Mouse (Mus musculus): Measurements from ENCODE around the gene Gm21866. TPM values are rescaled to one million over a fixed set of nuclear protein-coding genes. Genes with fewer than 3 reads are reported as not detected.

Gene Gm21866
- polyA plus RNA-seq (2014; fragmentation: Illumina TruSeq; extraction: RNeasy Lipid Tissue Mini Kit (QIAGEN cat#74804); ENCODE audit: low read depth, low replicate concordance), result not detected

GRCm38 (mm10) chrY:13465479-13465878 is at the start of gene Gm21866:
TSS of gene Gm21866 (minus strand) at chrY:13465579.

GRCm38 (mm10) chrY:13493726-13494125 is 28.3 kb upstream of the Gm21866 start, which contains the start of gene Gm20773:
TSS of gene Gm20773 (plus strand) at chrY:13494026.

Other genes with a start within 250 kb of the Gm21866 start
- gene Gm21828, start 241.7 kb downstream of the Gm21866 start, polyA plus RNA-seq (2014; fragmentation: Illumina TruSeq; extraction: RNeasy Lipid Tissue Mini Kit (QIAGEN cat#74804); ENCODE audit: low read depth, low replicate concordance), result not detected
- not detected for gene Gm21440, start 213.2 kb downstream of the Gm21866 start, polyA plus RNA-seq (2014; fragmentation: Illumina TruSeq; extraction: RNeasy Lipid Tissue Mini Kit (QIAGEN cat#74804); ENCODE audit: low read depth, low replicate concordance)
- gene Gm21454, start 213.1 kb downstream of the Gm21866 start, polyA plus RNA-seq (2014; fragmentation: Illumina TruSeq; extraction: RNeasy Lipid Tissue Mini Kit (QIAGEN cat#74804); ENCODE audit: low read depth, low replicate concordance), result not detected
- not detected for gene Gm21725, start 116.5 kb downstream of the Gm21866 start, polyA plus RNA-seq (2014; fragmentation: Illumina TruSeq; extraction: RNeasy Lipid Tissue Mini Kit (QIAGEN cat#74804); ENCODE audit: low read depth, low replicate concordance)
- gene Gm20773, start 28.4 kb upstream of the Gm21866 start, polyA plus RNA-seq (2014; fragmentation: Illumina TruSeq; extraction: RNeasy Lipid Tissue Mini Kit (QIAGEN cat#74804); ENCODE audit: low read depth, low replicate concordance), result not detected

All from heart, adult 10 weeks (tissue).